Mouse (Mus musculus): ENCODE measurements around the gene Dclk2. TPM values are rescaled to one million over a fixed set of nuclear protein-coding genes. Genes with fewer than 3 reads are reported as not detected.

Dclk2 gene
- polyA plus RNA-seq, 1 experiment from 2014 or later, result 4.2 TPM

DNA sequence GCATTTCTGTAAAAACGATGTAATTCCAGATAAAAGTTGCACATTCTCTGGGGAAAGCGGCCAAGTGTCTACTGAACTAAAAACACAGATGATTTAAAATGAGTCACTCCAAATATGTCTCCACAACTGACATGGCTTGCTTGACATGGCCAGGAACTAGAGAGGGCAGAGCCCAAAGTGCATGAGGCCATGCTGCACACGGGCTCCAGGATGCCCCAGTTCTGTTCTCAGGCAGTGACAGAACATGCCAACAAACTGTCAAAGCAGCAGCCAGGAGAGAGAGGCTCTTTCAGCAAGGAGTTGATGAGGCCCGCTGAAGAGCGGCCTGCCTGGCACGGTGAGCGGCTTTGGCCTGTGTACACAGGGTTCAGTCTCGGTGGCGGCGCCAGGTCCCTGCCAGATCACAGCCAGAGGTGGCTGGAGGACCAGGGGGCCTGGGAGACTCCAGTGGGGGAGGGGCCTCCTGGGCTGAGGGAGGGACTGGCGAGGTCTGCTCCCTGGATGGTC lies 133.8 kb downstream of the Dclk2 start:
- no peaks in the 10 kb centered on the region for H3K27me3 ChIP-seq (replicated peaks; ENCODE audit: control insufficient read depth, insufficient read depth, low read length)
- ATAC-seq, result peak; percentile 58
- no peak overlapping the region for H3K4me3 ChIP-seq (ENCODE audit: low read length)
- no peaks in the 10 kb centered on the region for H3K36me3 ChIP-seq (ENCODE audit: control insufficient read depth, insufficient read depth, low read length)
- no peak overlapping the region for H3K4me2 ChIP-seq (ENCODE audit: low read depth, low read length)
- 37% methylated on average over 11 of the region's 11 CpGs for WGBS
- H3K9ac ChIP-seq (ENCODE audit: low read depth, low read length), result peak overlapping the region; percentile 43; the same call in 1 of the 2 replicates
- H3K4me1 ChIP-seq (ENCODE audit: control insufficient read depth, insufficient read depth, low read length), result peaks cover 22% of the 10 kb centered on the region
- no peaks in the 10 kb centered on the region for H3K9me3 ChIP-seq (ENCODE audit: control insufficient read depth, low read length)
- peak overlapping the region; percentile 82 for H3K27ac ChIP-seq (ENCODE audit: low read length)

DNA sequence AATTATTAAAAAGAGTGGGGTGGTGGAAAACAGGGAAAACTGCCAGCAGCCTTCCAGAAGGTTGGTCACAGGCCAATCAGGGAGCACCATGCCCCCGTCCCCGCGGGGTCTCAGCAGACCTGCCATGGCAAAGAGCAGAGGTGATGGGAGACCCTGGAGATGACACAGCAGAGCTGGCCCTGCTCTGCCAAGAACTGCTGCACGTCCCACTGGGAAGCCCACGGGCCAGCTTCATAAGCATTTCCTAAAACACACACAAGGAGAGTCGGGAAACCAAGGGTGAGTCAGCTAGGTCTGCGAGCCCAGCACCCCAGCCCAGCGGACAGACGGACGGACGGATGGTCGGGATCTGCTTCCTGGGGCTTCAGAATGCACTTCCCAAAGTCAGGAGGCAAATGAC lies 134.4 kb downstream of the Dclk2 start:
- ATAC-seq, result no peak
- H3K4me2 ChIP-seq (ENCODE audit: low read depth, low read length), result no peak overlapping the region
- no peaks in the 10 kb centered on the region for H3K36me3 ChIP-seq (ENCODE audit: control insufficient read depth, insufficient read depth, low read length)
- peak overlapping the region; percentile 82 for H3K27ac ChIP-seq (ENCODE audit: low read length)
- no peaks in the 10 kb centered on the region for H3K9me3 ChIP-seq (ENCODE audit: control insufficient read depth, low read length)
- no peaks in the 10 kb centered on the region for H3K27me3 ChIP-seq (replicated peaks; ENCODE audit: control insufficient read depth, insufficient read depth, low read length)
- 76% methylated on average over 12 of the region's 12 CpGs for WGBS
- no peak overlapping the region for H3K9ac ChIP-seq (ENCODE audit: low read depth, low read length)
- H3K4me3 ChIP-seq (ENCODE audit: low read length), result no peak overlapping the region
- peaks cover 22% of the 10 kb centered on the region for H3K4me1 ChIP-seq (ENCODE audit: control insufficient read depth, insufficient read depth, low read length)

DNA sequence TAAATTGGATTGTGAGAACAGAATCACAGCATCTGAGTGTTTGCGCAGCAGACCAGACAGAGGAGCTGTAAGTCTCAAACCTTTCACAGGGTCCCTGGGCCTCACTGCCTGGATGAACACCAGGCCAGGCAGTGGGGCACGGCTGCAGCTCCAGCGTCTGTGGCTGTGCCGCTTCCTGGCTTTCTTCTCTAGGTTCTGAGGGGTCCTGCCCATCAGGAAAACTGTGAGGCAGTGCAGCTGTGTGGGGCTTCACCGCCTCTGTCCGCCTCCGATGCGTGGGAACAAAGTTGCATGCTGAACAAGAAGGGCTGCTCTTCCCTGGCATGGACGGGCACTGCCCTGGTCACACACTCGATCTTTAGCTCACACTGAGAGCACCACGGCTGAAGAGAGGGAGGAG lies 135.7 kb downstream of the Dclk2 start:
- 47% methylated on average over 11 of the region's 11 CpGs for WGBS
- Histone ChIP-seq H3K4me2 (ENCODE audit: low read depth, low read length) (peak overlapping the region; percentile 35), H3K27ac (ENCODE audit: low read length) (peak overlapping the region; percentile 45; the same call in 1 of the 2 replicates), H3K9me3 (ENCODE audit: control insufficient read depth, low read length) (no peaks in the 10 kb centered on the region), H3K4me1 (ENCODE audit: control insufficient read depth, insufficient read depth, low read length) (peaks cover 22% of the 10 kb centered on the region), H3K27me3 (replicated peaks; ENCODE audit: control insufficient read depth, insufficient read depth, low read length) (no peaks in the 10 kb centered on the region), H3K36me3 (ENCODE audit: control insufficient read depth, insufficient read depth, low read length) (0 out of 2 replicates have a peak, but pooled peaks cover 3% of the 10 kb centered on the region), H3K4me3 (ENCODE audit: low read length) (no peak overlapping the region), H3K9ac (ENCODE audit: low read depth, low read length) (peak overlapping the region; percentile 40; the same call in 1 of the 2 replicates)
- no peak for ATAC-seq

DNA sequence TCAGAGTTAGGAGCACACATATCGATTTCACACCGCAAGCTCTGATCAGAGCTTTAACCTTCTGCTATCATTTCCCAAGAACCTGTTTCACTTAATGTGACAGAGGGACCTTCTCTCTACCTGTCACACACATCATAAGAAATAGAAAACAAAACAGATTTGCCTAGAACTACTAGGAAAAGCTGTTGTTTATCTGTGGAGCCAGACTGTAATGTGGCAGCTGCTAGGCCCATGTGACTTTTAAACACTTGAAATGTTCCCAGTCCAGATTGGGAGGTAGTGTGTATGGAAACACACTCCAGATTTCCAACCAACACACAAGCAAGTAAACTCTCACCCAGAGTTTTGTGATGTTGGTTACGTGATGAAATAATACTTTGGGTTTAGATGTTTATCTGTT lies 136.6 kb downstream of the Dclk2 start:
- peaks cover 22% of the 10 kb centered on the region for H3K4me1 ChIP-seq (ENCODE audit: control insufficient read depth, insufficient read depth, low read length)
- H3K4me3 ChIP-seq (ENCODE audit: low read length), result no peak overlapping the region
- no peaks in the 10 kb centered on the region for H3K9me3 ChIP-seq (ENCODE audit: control insufficient read depth, low read length)
- 86% methylated on average over 3 of the region's 3 CpGs for WGBS
- no peaks in the 10 kb centered on the region for H3K27me3 ChIP-seq (replicated peaks; ENCODE audit: control insufficient read depth, insufficient read depth, low read length)
- no peak overlapping the region for H3K9ac ChIP-seq (ENCODE audit: low read depth, low read length)
- no peak overlapping the region for H3K4me2 ChIP-seq (ENCODE audit: low read depth, low read length)
- no peak overlapping the region for H3K27ac ChIP-seq (ENCODE audit: low read length)
- no peak for ATAC-seq
- 0 out of 2 replicates have a peak, but pooled peaks cover 3% of the 10 kb centered on the region for H3K36me3 ChIP-seq (ENCODE audit: control insufficient read depth, insufficient read depth, low read length)

DNA sequence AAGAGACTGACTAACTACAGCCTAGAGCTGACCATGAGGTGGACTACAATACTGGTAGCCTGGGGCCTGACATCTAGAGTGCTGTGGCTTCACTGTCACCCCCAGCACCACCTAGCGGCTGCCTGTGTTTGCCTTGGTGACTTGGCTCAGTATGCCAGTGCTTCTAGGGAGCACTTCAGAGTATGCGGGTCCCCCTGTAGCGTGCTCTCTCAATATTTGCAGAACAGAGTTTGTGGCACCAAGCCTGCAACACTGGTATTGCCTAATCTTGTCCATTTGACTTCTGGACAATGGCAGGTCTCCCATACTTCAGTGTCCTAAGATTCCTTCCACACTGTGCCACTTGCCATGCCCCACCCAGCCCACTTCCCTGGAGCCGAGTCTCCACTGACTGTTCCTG lies 140.9 kb downstream of the Dclk2 start:
- Histone ChIP-seq H3K4me1 (ENCODE audit: control insufficient read depth, insufficient read depth, low read length) (peaks cover 11% of the 10 kb centered on the region; the same call in 1 of the 2 replicates), H3K4me3 (ENCODE audit: low read length) (no peak overlapping the region), H3K27me3 (replicated peaks; ENCODE audit: control insufficient read depth, insufficient read depth, low read length) (no peaks in the 10 kb centered on the region), H3K36me3 (ENCODE audit: control insufficient read depth, insufficient read depth, low read length) (0 out of 2 replicates have a peak, but pooled peaks cover 3% of the 10 kb centered on the region), H3K4me2 (ENCODE audit: low read depth, low read length) (no peak overlapping the region), H3K9me3 (ENCODE audit: control insufficient read depth, low read length) (no peaks in the 10 kb centered on the region), H3K27ac (ENCODE audit: low read length) (no peak overlapping the region), H3K9ac (ENCODE audit: low read depth, low read length) (no peak overlapping the region)
- 80% methylated on average over 4 of the region's 4 CpGs for WGBS
- ATAC-seq, result no peak

DNA sequence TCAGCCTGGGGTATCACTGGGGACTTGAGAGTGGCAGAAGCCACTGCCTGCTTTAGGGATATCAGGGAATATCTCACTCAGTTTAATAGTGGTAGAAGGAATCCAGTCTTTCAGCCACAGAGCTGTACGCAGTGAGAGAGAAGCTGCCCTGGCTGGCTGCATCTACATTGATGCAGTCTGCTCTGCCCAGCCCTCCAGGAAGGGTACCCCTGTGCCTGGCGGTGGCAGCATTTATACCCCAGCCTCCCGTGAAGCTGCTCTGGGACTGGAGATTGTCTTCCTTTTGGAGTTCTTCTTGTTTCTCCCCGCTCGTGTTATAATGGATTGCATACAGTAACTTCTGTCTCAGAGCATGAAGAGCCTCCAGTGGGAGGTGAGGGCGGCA lies 145.2 kb downstream of the Dclk2 start:
- Histone ChIP-seq H3K27me3 (replicated peaks; ENCODE audit: control insufficient read depth, insufficient read depth, low read length) (no peaks in the 10 kb centered on the region), H3K9ac (ENCODE audit: low read depth, low read length) (0 out of 2 replicates have a peak overlapping the region, but pooled peaks have one; percentile 6), H3K27ac (ENCODE audit: low read length) (0 out of 2 replicates have a peak overlapping the region, but pooled peaks have one; percentile 17), H3K36me3 (ENCODE audit: control insufficient read depth, insufficient read depth, low read length) (0 out of 2 replicates have a peak, but pooled peaks cover 3% of the 10 kb centered on the region), H3K4me1 (ENCODE audit: control insufficient read depth, insufficient read depth, low read length) (peaks cover 9% of the 10 kb centered on the region; the same call in 1 of the 2 replicates), H3K4me2 (ENCODE audit: low read depth, low read length) (no peak overlapping the region), H3K9me3 (ENCODE audit: control insufficient read depth, low read length) (no peaks in the 10 kb centered on the region), H3K4me3 (ENCODE audit: low read length) (no peak overlapping the region)
- 0 out of 2 replicates have a peak, but pooled peaks have one; percentile 29 for ATAC-seq
- WGBS, result 67% methylated on average over 6 of the region's 6 CpGs

DNA sequence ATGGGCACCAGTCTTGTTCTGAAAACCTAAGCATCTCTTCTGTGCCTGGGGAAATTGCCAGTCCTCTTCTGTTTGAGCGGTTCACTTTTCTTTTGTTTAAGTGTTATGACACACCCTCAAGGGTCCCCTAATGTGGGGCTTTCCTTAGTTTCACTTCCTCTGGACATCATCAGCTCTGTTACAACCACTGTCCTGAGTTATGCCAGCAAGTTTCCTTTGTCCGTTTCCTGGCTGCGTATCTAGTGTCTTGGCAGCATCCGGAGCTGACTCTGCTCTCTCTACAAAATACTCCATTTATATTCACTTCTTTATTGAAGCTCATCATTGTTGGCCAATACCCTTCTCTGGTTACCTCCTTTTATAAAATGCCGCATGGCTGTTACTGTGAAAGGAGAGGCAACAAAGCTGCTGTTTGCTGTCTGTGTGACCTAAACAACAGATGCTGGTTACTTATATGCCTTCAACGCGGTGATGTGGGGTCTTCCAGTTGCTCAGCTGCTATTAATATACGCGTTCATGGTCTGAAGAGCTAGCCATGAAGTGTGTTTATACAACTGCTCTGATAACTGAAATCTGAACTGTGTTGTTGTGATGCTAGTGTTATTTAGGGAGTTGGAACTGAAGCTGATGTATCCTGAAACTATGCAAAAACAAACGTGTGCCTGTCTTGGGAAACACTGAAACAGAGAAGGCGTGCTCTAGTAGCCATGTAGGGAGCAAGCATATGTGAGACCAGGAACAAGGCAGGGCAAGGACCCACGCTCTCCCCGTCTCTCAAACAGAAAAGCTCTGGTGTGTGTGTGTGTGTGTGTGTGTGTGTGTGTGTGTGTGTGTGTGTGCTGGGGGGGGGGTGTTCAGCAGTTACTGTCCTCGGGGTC lies 145.8 kb downstream of the Dclk2 start:
- ATAC-seq, result peak; percentile 51
- 0 out of 2 replicates have a peak overlapping the region, but pooled peaks have one; percentile 8 for H3K4me2 ChIP-seq (ENCODE audit: low read depth, low read length)
- H3K36me3 ChIP-seq (ENCODE audit: control insufficient read depth, insufficient read depth, low read length), result no peaks in the 10 kb centered on the region
- H3K4me1 ChIP-seq (ENCODE audit: control insufficient read depth, insufficient read depth, low read length), result peaks cover 9% of the 10 kb centered on the region; the same call in 1 of the 2 replicates
- H3K9ac ChIP-seq (ENCODE audit: low read depth, low read length), result no peak overlapping the region
- H3K27ac ChIP-seq (ENCODE audit: low read length), result peak overlapping the region; percentile 17
- H3K4me3 ChIP-seq (ENCODE audit: low read length), result no peak overlapping the region
- no peaks in the 10 kb centered on the region for H3K9me3 ChIP-seq (ENCODE audit: control insufficient read depth, low read length)
- WGBS, result 44% methylated on average over 14 of the region's 14 CpGs
- H3K27me3 ChIP-seq (replicated peaks; ENCODE audit: control insufficient read depth, insufficient read depth, low read length), result no peaks in the 10 kb centered on the region

DNA sequence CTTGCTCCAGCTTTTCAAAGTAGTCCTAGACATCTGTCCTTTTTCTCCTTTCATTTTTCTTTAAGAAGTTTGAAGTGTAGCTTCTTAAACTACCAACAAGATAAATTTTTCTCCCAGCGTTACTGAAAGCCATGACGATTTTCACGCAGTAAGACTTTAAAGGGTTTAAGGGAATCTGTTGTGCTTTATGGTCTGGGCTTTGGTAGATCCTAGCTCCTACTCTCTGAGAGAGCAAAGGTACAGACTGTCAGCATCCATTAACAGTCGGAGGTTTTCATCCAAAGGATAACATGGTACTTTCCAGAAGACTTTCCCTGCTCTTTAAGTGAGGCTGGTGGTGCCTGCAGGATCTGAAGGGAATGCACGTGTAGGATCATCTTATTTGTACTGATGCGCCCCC lies 151.7 kb downstream of the Dclk2 start:
- Histone ChIP-seq H3K9me3 (ENCODE audit: control insufficient read depth, low read length) (no peaks in the 10 kb centered on the region), H3K4me2 (ENCODE audit: low read depth, low read length) (0 out of 2 replicates have a peak overlapping the region, but pooled peaks have one; percentile 1), H3K4me1 (ENCODE audit: control insufficient read depth, insufficient read depth, low read length) (peaks cover 4% of the 10 kb centered on the region; the same call in 1 of the 2 replicates), H3K27me3 (replicated peaks; ENCODE audit: control insufficient read depth, insufficient read depth, low read length) (no peaks in the 10 kb centered on the region), H3K27ac (ENCODE audit: low read length) (no peak overlapping the region), H3K9ac (ENCODE audit: low read depth, low read length) (no peak overlapping the region), H3K4me3 (ENCODE audit: low read length) (no peak overlapping the region), H3K36me3 (ENCODE audit: control insufficient read depth, insufficient read depth, low read length) (no peaks in the 10 kb centered on the region)
- WGBS, result 57% methylated on average over 6 of the region's 6 CpGs
- no peak for ATAC-seq

DNA sequence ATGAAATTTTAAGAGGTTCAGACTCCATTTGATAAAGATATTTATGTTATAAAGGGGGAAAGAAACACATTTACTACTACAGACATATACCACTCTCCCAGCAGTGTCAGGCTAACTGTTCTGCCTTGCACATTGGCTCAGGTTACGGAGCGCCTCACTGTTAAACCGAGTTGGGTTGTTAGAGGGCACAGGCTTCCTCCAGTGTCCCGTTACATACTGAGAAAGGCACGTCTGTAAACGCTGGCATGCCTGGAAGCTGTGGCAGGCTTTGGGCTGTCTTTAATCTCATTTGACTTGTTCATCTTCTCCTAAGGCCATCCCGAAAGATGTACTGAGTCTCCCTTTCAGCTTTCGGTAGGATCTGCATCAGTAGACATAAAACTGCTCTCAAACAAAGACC lies 152.1 kb downstream of the Dclk2 start:
- H3K27me3 ChIP-seq (replicated peaks; ENCODE audit: control insufficient read depth, insufficient read depth, low read length), result no peaks in the 10 kb centered on the region
- H3K27ac ChIP-seq (ENCODE audit: low read length), result 0 out of 2 replicates have a peak overlapping the region, but pooled peaks have one; percentile 19
- no peak overlapping the region for H3K9ac ChIP-seq (ENCODE audit: low read depth, low read length)
- no peaks in the 10 kb centered on the region for H3K36me3 ChIP-seq (ENCODE audit: control insufficient read depth, insufficient read depth, low read length)
- H3K4me3 ChIP-seq (ENCODE audit: low read length), result no peak overlapping the region
- H3K9me3 ChIP-seq (ENCODE audit: control insufficient read depth, low read length), result no peaks in the 10 kb centered on the region; the same call in 1 of the 2 replicates
- H3K4me1 ChIP-seq (ENCODE audit: control insufficient read depth, insufficient read depth, low read length), result peaks cover 4% of the 10 kb centered on the region; the same call in 1 of the 2 replicates
- 0 out of 2 replicates have a peak, but pooled peaks have one; percentile 26 for ATAC-seq
- peak overlapping the region; percentile 1; the same call in 1 of the 2 replicates for H3K4me2 ChIP-seq (ENCODE audit: low read depth, low read length)
- 37% methylated on average over 8 of the region's 8 CpGs for WGBS
